Comparison of ENCODE assay signal across 8 mouse cellular contexts in the genomic region with DNA sequence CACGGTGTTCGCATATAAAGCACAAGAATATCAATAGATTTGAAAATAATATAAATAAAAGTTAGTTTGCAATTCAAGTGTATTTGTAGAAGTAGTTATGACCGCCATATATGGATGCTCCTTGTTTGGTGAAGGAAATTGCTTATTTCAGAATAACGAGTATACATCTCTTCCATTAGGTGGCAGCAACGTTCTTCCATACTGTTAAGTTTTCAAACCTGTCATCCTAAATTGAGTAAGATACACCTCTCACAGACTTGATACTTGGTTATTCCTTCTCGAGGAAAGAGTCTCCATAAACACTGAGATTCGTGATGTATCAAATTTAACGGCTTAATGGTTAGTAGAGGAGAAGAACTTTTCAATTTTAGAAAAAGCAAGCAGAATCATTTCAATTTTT. TPM values are rescaled to one million over a fixed set of nuclear protein-coding genes. Genes with fewer than 3 reads are reported as not detected.
DNase-seq lines count a peak whose midpoint lies in the region; ATAC-seq and TF ChIP-seq lines count a peak whose summit lies in the region.

No protein-coding gene starts in this region.

- TF ChIP-seq POLR2A in lung, adult 2 months (IDR thresholded peaks at IDR 0.05; ENCODE audit: borderline replicate concordance, extremely low read depth, low read depth, low read length): no peak
- no peak for TF ChIP-seq POLR2A in cortical plate, adult 2 months (IDR thresholded peaks at IDR 0.05; ENCODE audit: extremely low read depth, insufficient read depth, low read length)

- no peak for DNase-seq in forebrain, embryonic 11.5 days (ENCODE audit: low spot score)
- no peak for DNase-seq in lung, adult 2 months
- no peak for DNase-seq in lung, postnatal 4 days
- peak; percentile 52 for DNase-seq in mesoderm, embryonic 11.5 days (ENCODE audit: low read depth, low spot score)
- DNase-seq in urinary bladder, postnatal 4 days (ENCODE audit: low spot score in 2 of 2): no peak
- no peak for DNase-seq in cerebellum, adult 9-11 months

- H3K4me1 ChIP-seq in forebrain, embryonic 12.5 days: peaks cover 6% of the 10 kb centered on the region
- peaks cover 3% of the 10 kb centered on the region; the same call in 1 of the 2 replicates for H3K4me1 ChIP-seq in forebrain, embryonic 11.5 days (replicated peaks; ENCODE audit: control insufficient read depth, insufficient read depth, low read length)
- H3K4me1 ChIP-seq in lung, adult 2 months (ENCODE audit: control insufficient read depth, insufficient read depth, low read length): no peaks in the 10 kb centered on the region
- H3K4me1 ChIP-seq in cortical plate, adult 2 months (ENCODE audit: control insufficient read depth, insufficient read depth, low read length): no peaks in the 10 kb centered on the region

- no peak overlapping the region for H3K4me3 ChIP-seq in forebrain, embryonic 12.5 days (replicated peaks)
- no peak overlapping the region for H3K4me3 ChIP-seq in forebrain, embryonic 11.5 days (ENCODE audit: low read depth, low read length)
- H3K4me3 ChIP-seq in lung, adult 2 months (replicated peaks; ENCODE audit: extremely low read depth, low read depth, low read length): no peak overlapping the region
- no peak overlapping the region for H3K4me3 ChIP-seq in cortical plate, adult 2 months (ENCODE audit: insufficient read depth, low read length)

- H3K4me2 ChIP-seq in forebrain, embryonic 12.5 days: no peak overlapping the region
- H3K4me2 ChIP-seq in forebrain, embryonic 11.5 days (ENCODE audit: low read depth, low read length, severe bottlenecking): no peak overlapping the region

- H3K36me3 ChIP-seq in forebrain, embryonic 12.5 days (replicated peaks): no peaks in the 10 kb centered on the region
- no peaks in the 10 kb centered on the region for H3K36me3 ChIP-seq in forebrain, embryonic 11.5 days (ENCODE audit: control insufficient read depth, insufficient read depth, low read length)

- WGBS in forebrain, embryonic 12.5 days: 23% methylated on average over 8 of the region's 8 CpGs
- WGBS in forebrain, embryonic 11.5 days: 30% methylated on average over 8 of the region's 8 CpGs
- 13% methylated on average over 8 of the region's 8 CpGs for WGBS in lung, adult 2 months

- H3K27me3 ChIP-seq in forebrain, embryonic 12.5 days: 0 out of 2 replicates have a peak, but pooled peaks cover 3% of the 10 kb centered on the region
- H3K27me3 ChIP-seq in forebrain, embryonic 11.5 days (ENCODE audit: control insufficient read depth, insufficient read depth, low read length): no peaks in the 10 kb centered on the region

- H3K9me3 ChIP-seq in forebrain, embryonic 12.5 days: no peaks in the 10 kb centered on the region
- H3K9me3 ChIP-seq in forebrain, embryonic 11.5 days (ENCODE audit: control insufficient read depth, low read length): no peaks in the 10 kb centered on the region

- peak; percentile 56; the same call in 1 of the 2 replicates for TF ChIP-seq CTCF in lung, adult 2 months (IDR thresholded peaks at IDR 0.05; ENCODE audit: insufficient read depth, low read length)
- peak; percentile 46; the same call in 1 of the 2 replicates for TF ChIP-seq CTCF in cortical plate, adult 2 months (IDR thresholded peaks at IDR 0.05; ENCODE audit: extremely low read depth, insufficient read depth, low read length)

- no peak overlapping the region for H3K9ac ChIP-seq in forebrain, embryonic 12.5 days
- H3K9ac ChIP-seq in forebrain, embryonic 11.5 days (ENCODE audit: low read length): no peak overlapping the region

- peak; percentile 44; the same call in 1 of the 2 replicates for ATAC-seq in forebrain, embryonic 12.5 days (ENCODE audit: low FRiP score)
- ATAC-seq in forebrain, embryonic 11.5 days (replicated peaks; ENCODE audit: low FRiP score): no peak

- no peak overlapping the region for H3K27ac ChIP-seq in forebrain, embryonic 12.5 days
- no peak overlapping the region for H3K27ac ChIP-seq in forebrain, embryonic 11.5 days (ENCODE audit: low read depth, low read length)
- no peak overlapping the region for H3K27ac ChIP-seq in cortical plate, adult 2 months (ENCODE audit: insufficient read depth, low read length)

RNA-seq across cellular contexts. Expression of a gene that starts 37.4 kb away (rescaled TPM):
- 26.5 and 28.8 TPM in 2 replicates for polyA plus RNA-seq in forebrain, embryonic 12.5 days (2016; fragmentation: Nextera tagmentation; extraction: Ambion mirVana)
- polyA plus RNA-seq in forebrain, embryonic 11.5 days (2014; fragmentation: Nextera tagmentation; extraction: Ambion mirVana): 34.6 and 38.3 TPM in 2 replicates
- 15.5 and 20.3 TPM in 2 replicates for polyA plus RNA-seq in lung, adult 2 months (2012; rRNA removed)
- 1.8 and 1.9 TPM in 2 replicates for polyA plus RNA-seq in cortical plate, adult 2 months (2012; rRNA removed)
